Mouse (Mus musculus): ENCODE data around the gene Glis1.

DNA sequence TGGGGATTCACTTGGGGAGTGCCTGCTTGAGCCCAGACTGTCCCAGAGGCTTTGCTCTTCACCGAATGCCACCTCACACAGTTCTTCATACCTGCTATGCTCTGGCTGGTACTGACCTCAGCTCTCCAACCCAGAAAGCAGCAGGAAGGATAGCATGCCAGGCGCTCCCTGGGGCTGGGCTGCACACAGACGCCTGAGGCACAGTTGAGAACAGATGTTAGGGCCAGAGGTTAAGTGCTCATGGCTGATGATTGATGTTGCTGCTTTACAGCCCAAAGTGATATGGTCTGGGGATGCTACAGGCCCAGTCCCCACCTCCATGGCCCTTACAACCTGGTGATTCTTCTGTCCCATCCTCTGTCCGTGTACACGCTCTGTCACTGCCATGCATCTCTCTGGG is 190.6 kb downstream of the Glis1 start:
- TF ChIP-seq CTCF (IDR thresholded peaks at IDR 0.05; ENCODE audit: borderline replicate concordance, insufficient read depth, low read depth, low read length) (no peak), POLR2A (IDR thresholded peaks at IDR 0.05; ENCODE audit: borderline replicate concordance, insufficient read depth, low read length) (no peak)
